Mouse (Mus musculus): ENCODE results near the gene Bcl9l.
A peak's percentile ranks its signal among the peaks of the same experiment; 100 is the strongest.

Gene Bcl9l

GRCm38 (mm10) chr9:44497624-44498377 is 15.2 kb downstream of the Bcl9l start:
- peak; percentile 55 for DNase-seq (ENCODE audit: low read depth, low spot score)

GRCm38 (mm10) chr9:44498421-44499355 is 16.1 kb downstream of the Bcl9l start:
- DNase-seq (ENCODE audit: low read depth, low spot score) = peak; percentile 56

GRCm38 (mm10) chr9:44499356-44500162 is 16.9 kb downstream of the Bcl9l start:
- DNase-seq (ENCODE audit: low read depth, low spot score) = no peak

DNA sequence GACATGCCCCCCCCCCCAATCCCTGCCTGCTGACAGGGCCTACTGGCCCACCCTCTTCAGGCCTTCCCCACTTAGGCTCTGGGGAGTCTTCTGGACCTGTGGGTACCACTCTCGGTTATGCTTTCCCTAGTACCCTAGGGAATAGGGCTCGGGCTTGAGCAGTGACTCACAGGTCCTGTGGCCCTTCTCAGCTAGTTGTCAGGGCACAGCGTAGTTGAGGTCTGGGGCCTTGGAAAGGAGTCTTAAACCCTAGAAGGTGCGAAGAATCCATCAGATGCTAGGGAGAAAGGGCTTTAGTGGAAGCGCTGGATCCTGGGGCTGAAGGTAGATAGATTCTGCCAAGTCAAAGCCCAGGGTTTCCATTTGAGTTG is 17.5 kb downstream of the Bcl9l start:
- DNase-seq (ENCODE audit: low read depth, low spot score) = no peak

DNA sequence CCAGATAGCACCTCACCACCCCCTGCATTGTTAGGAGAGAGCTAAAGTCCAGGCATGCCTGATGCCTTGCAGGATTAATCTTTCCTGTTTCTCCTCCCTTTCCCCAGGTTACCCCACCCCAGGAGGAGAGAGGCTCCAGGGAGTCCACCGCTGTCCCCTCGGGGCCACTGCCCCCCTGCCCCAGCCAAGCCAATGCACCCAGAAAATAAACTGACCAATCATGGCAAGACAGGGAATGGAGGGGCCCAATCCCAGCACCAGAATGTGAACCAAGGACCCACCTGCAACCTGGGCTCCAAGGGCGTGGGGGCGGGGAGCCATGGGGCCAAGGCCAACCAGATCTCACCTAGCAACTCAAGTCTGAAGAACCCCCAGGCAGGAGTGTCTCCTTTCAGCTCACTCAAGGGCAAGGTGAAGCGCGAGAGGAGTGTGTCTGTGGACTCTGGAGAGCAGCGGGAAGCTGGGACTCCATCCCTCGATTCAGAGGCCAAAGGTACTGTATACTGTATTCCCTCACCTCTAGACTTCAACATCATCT is 18.1 kb downstream of the Bcl9l start:
- no peak for DNase-seq (ENCODE audit: low read depth, low spot score)

DNA sequence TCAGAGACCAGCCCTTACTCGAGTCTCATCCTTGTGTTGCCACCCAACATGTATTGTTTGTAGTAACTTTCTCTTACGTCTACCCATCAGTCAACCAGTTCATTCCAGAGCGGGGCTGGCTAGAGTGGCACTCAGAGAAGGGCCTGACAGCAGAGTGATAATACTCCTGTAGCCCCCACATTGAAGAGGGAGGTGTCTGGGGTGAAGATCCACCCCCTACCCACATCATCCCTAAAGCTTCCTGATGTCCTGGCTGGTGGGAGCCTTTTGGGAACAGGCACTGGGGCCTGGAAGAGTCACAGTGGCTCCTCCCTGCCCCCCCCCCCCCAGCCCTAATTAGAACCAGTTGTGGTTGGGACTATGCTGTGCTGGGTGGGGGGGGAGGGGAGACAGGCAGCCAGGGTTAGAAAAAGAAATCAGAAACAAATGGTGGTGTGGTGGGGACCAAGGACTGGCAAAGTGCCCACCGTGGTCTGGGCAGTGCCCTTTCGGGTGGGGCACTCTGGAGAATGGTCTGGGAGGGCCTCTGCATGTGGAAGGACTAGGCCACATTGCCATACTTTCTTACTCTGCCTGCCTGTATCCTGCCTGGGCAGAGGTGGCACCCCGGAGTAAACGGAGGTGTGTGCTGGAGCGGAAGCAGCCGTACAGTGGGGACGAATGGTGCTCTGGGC is 18.7 kb downstream of the Bcl9l start:
- DNase-seq (ENCODE audit: low read depth, low spot score) = no peak

GRCm38 (mm10) chr9:44502006-44502405 is 19.4 kb downstream of the Bcl9l start:
- DNase-seq (ENCODE audit: low read depth, low spot score) = peak; percentile 82

GRCm38 (mm10) chr9:44504893-44505823 is 22.5 kb downstream of the Bcl9l start:
- DNase-seq (ENCODE audit: low read depth, low spot score) = no peak

DNA sequence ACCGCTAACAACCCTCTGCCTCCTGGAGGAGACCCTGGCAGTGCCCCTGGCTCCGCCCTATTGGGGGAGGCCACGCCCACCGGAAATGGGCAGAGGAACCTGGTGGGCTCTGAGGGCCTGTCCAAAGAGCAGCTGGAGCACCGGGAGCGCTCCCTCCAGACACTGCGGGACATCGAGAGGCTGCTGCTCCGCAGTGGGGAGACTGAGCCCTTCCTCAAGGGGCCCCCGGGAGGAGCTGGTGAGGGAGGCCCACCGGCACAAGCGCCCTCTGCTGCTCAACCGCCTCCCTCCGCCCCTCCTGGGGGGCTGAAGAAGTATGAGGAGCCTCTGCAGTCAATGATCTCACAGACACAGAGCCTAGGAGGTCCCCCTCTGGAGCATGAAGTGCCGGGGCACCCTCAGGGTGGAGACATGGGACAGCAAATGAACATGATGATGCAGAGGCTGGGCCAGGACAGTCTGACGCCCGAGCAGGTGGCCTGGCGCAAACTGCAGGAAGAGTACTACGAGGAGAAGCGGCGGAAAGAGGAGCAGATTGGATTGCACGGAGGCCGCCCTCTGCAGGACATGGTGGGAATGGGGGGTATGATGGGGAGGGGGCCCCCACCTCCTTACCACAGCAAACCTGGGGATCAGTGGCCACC is 23.3 kb downstream of the Bcl9l start:
- DNase-seq (ENCODE audit: low read depth, low spot score) = no peak

GRCm38 (mm10) chr9:44506566-44506965 is 23.9 kb downstream of the Bcl9l start:
- no peak for DNase-seq (ENCODE audit: low read depth, low spot score)

DNA sequence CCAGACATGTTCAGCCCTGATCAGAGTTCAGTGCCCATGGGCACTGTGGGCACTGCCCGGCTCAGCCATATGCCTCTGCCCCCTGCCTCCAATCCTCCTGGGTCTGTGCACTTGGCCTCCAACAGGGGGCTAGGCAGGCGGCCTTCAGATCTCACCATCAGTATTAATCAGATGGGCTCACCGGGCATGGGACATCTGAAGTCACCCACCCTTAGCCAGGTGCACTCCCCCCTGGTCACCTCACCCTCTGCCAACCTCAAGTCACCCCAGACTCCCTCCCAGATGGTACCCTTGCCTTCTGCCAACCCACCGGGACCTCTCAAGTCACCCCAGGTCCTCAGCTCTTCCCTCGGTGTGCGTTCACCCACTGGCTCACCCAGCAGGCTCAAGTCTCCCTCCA is 24.7 kb downstream of the Bcl9l start:
- DNase-seq (ENCODE audit: low read depth, low spot score) = no peak

DNA sequence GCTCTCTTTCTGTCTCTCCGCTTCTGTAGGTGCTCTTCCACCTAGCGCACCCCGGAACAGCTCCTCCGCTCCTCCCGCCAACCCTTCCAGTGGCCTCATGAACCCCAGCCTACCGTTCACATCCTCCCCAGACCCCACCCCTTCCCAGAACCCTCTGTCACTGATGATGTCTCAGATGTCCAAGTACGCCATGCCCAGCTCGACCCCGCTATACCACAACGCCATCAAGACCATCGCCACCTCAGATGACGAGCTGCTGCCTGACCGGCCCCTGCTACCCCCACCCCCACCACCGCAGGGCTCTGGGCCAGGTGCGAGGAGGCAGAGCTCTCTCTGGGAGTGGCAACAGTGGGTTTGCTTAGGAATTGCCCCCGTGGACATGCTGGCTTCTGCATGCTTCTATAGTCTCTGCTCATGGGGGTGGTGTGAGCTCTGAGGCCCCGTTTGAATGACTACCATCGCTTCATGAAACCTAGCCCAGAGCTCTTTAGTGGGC is 25.5 kb downstream of the Bcl9l start:
- no peak for DNase-seq (ENCODE audit: low read depth, low spot score)

DNA sequence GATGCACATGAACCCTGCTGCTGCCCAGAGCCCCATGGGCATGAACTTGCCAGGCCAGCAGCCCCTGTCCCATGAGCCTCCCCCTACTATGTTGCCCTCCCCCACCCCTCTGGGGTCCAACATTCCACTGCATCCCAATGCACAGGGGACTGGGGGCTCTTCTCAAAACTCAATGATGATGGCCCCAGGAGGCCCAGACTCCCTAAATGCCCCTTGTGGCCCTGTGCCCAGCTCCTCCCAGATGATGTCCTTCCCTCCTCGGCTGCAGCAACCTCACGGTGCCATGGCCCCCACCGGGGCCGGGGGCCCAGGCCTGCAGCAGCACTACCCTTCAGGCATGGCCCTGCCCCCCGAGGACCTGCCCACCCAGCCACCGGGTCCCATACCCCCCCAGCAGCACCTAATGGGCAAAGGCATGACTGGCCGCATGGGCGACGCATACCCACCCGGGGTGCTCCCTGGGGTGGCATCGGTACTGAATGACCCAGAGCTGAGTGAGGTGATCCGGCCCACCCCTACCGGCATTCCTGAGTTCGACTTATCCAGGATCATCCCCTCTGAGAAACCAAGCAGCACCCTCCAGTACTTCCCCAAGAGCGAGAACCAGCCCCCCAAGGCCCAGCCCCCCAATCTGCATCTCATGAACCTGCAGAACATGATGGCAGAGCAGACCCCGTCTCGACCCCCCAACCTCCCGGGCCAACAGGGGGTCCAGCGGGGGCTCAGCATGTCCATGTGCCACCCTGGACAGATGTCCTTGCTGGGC is 26.3 kb downstream of the Bcl9l start:
- no peak for DNase-seq (ENCODE audit: low read depth, low spot score)

- peak; percentile 85 for DNase-seq (ENCODE audit: low read depth, low spot score)
Observed at GRCm38 (mm10) chr9:44509487-44510354, 27.1 kb downstream of the Bcl9l start.

GRCm38 (mm10) chr9:44510355-44510871 is 27.8 kb downstream of the Bcl9l start:
- peak; percentile 69 for DNase-seq (ENCODE audit: low read depth, low spot score)

GRCm38 (mm10) chr9:44510872-44511601 is 28.4 kb downstream of the Bcl9l start:
- no peak for DNase-seq (ENCODE audit: low read depth, low spot score)
